Mouse (Mus musculus) naive thymus-derived CD4-positive, alpha-beta T cell, adult 2 months (primary cell): ENCODE results near the gene Abcf2.
"Not testable (repeated sequence)": the region's sequence is repeated elsewhere in the genome, so short reads cannot be mapped to it uniquely, and the experiment has no call there.

Source experiments
- DNase-seq: peaks from one replicate; pipeline ENCODE4 v3.0.0-alpha.2; 2011; ENCODE audit warnings: low read depth

Abcf2 gene

GRCm38 (mm10) chr5:24586547-24587199 is 9.4 kb upstream of the Abcf2 start, which contains the start of gene Chpf2:
Gene Chpf2, plus strand, starts transcription at chr5:24586741.
- peak; percentile 88 for DNase-seq

DNA sequence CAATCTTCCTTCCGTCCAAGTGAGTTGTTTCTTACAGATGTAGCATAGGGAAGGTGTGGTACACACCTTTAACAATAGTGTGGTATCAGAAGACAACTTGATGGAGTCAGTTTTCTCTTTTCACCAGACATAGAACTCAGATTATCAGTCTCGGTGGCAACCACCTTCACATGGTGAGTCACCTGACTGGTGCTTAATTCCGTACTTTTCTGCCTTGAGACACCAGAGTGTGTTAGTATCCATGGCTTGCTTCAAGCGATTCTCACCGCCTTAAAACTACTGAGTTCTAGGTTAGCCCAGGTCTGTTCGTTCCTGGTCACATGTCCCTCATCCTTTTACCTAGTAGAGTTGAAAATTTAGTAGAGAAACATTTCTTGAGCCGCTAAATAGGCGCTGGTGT is 8.8 kb upstream of the Abcf2 start:
- no peak for DNase-seq

DNA sequence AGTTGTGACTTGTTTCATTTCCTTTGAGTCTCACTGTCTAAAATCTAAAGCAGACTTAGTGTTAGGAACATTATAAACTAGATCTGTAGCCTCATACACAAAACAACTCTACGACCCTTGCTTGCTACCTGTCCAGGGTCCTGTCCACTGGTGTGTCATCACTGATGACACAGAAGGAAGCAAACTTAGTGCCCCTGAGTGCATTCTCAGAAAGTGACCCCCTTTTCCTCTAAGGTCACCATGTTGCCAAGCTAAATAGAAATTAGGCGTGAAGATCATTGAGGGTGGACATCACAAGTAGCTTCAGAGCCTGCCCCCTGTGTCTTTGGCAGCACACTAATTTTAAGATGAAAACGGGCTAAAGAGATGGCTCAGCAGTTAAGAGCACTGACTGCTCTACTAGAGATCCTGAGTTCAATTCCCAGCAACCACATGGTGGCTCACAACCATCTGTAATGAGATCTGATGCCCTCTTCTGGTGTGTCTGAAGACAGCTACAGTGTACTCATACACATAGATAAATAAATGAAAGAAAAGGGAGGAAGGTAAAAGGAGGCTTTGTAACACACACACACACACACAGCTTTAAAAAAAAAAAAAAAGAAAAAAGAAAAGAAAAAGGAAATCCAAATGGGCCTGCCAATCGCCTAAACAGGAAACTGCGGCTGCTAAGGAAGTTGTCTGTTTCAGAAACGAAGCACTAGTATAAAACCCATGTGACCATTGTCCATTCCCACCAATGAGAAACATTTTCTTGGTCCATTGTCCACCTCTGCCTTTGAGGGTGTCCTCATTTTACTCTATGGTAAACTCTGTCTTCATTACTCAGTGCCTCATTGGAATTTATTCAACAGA is 1.1 kb upstream of the Abcf2 start:
- no peak for DNase-seq

- no peak for DNase-seq
These were observed 475 bp downstream of the Abcf2 start for GRCm38 (mm10) chr5:24576801-24577182.

GRCm38 (mm10) chr5:24575948-24576347 is 1.3 kb downstream of the Abcf2 start:
- DNase-seq: peak; percentile 36

- DNase-seq: no peak
These were observed 20.6 kb downstream of the Abcf2 start, which contains the start of gene 4931409K22Rik for GRCm38 (mm10) chr5:24556709-24557108. Gene 4931409K22Rik, minus strand, starts transcription at chr5:24556809.

GRCm38 (mm10) chr5:24555335-24555734 is 21.9 kb downstream of the Abcf2 start:
- not testable (repeated sequence) for DNase-seq

- no peak for DNase-seq
These were observed 23.5 kb downstream of the Abcf2 start for GRCm38 (mm10) chr5:24553621-24554244.

- no peak for DNase-seq
These were observed 26.0 kb downstream of the Abcf2 start for GRCm38 (mm10) chr5:24551317-24551688.

DNA sequence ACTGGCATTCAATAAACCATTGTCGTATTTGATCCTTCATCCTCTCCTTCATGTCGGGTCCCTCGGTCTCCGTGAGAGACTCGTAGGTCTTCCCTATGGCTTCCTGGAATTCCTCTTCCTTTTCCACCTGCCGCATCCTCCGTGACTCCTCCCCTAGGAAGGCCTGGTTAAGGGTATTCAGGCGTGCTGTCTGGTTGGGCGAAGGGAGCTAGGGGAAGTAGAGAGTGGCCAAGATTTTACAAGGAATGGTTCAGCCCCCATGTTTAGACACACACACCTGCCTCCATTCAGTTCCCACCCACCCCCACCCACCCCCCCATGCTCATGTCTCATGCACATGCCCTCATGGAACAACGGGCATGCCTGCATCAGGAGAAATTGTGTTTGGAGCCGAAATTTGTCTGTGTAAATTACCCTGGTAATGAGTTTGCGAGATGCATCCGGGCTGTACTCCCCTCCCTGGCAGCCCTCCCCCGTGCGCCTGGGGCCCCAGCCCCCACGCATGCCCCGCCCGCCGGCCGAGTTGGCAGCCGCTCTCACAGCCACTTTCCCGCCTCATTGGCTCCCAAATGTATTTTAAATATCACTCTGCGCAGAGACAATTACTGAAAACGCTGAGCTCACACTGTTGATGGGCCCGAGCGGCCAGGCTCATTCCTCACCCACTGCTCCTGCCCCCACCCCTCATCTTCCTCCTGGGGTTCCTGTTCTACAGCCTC is 26.5 kb downstream of the Abcf2 start:
- DNase-seq: no peak

DNA sequence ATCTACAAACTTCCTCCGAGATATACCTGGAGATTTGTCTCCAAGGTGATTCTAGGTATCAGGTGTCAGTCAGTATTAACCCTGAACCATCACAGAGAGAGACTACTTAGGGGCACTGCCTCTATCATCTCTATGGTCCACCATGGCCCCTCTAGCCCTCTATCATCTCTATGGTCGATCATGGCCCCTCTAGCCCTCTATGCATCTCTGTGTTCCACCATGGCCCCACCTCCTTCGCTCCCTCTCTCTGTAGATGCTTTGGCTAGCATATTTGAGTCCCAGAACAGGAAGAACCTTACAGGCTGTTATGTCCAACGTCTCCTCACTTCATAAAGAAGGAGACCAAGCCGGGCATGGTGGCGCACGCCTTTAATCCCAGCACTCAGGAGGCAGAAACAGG is 34.6 kb downstream of the Abcf2 start:
- DNase-seq: no peak

DNA sequence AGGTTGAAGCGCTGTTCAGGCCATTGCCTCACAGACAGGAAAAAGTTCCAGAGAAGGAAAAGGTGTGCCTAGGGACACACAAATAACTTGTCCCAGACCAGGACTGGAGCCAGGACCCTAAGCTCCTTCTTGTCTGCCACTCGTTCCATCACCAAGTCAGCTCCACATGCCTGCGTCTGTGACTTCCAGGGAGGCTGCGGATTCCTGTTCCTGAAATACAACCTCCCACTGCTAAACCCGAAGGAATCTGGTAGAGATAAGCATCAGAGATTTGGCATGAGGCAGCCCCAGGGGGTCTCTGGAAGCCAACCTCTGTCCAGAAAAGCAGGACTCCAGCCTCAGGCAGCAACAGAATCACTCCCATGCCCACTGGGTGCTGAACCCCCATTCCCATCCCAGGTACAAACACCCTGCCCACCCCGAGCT is 36.1 kb downstream of the Abcf2 start:
- DNase-seq: no peak

DNA sequence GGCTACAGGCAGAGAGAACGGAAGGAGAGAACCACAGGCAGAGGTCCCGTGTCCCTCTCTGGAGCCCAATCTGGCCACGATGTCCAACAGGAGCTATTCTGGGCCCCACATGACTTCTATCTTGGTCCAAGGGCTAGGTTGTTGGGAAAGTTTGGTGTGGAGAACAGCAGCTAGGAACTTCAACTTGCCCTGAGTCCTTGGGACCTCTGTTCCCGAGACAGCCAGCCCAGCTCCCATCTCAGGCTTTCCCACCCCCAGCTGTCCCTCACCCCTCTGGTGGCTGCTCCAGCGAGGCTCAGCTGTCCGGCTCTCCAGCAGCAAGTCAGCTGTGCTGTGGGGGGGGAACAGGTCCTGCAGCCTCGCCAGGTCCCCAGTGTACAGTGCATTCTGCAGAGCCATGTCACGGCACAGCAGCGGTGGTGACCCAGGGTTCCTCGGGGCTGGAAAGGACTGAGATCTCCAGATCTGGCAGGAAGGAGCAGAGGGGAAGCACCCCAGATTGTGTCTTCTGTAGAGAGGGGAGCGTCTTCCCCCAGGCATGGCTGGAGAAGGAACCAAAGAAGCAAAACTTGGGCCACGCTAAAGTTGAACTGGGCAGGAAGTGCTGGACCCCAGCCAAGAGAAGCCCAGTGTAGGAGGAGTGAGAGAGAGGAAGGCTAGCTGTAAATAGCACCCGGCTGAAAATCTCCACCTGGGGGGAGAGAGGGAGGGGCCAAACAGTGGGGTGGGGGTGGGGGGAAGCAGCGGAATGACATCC is 36.7 kb downstream of the Abcf2 start, which contains the start of gene Asb10:
TSS of gene Asb10 (minus strand) at position 592 of the 757 bp plus-strand sequence.
- DNase-seq: no peak

DNA sequence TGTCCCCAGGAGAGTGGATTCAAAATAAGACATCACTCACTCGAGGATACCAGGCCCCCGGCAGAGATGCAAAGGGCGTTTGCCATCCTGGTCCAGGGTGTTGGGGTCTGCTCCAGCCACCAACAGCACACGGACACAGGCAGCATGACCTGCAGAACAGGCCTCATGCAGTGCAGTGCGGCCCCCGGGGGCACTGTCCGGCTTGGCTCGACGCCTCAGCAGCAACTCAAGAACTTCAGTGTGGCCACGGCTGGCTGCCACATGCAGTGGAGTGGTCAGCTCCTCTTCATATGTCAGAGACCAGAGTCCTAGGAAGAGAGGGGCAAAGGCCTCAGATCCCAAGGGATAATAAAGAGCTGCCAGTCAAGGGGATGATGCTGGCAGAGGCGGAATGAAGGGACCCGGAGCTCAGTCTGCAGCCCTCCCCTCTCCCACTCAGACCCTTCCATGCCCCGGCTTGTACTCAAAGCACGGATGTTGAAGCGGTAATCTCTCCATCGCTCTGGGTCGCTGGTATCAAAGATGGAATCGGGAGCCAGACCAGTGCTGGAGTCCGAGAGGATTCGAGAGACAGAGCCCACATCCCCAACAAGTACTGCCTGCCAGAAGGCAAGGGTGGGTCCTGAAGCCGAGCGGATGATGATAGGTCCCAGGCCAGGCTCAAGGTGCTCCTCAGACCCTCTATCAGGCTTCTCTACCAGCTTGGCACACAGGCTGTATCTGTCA is 37.5 kb downstream of the Abcf2 start:
- DNase-seq: no peak

- DNase-seq: no peak
These were observed 39.6 kb downstream of the Abcf2 start for GRCm38 (mm10) chr5:24537618-24538017.

GRCm38 (mm10) chr5:24536511-24536910 is 40.8 kb downstream of the Abcf2 start:
- no peak for DNase-seq

DNA sequence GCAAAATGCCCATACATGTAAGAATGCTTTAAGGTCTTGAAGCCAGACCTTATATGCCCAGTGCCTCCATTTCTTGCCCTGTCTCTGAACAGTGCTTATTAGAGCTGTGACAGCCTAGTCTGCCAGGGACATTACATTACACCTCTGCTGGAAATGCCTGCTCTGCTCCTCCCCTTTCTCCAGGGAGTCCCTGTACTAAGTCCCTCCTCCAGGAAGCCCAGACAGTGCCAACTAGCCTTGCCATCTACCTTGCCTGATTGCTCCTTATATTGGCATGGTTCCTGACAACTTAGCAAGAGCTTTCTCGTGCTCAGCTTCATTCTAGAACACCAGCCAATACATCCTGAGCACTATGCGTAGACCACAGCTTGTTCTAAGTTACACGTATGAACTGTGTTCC is 41.5 kb downstream of the Abcf2 start:
- DNase-seq: no peak

DNA sequence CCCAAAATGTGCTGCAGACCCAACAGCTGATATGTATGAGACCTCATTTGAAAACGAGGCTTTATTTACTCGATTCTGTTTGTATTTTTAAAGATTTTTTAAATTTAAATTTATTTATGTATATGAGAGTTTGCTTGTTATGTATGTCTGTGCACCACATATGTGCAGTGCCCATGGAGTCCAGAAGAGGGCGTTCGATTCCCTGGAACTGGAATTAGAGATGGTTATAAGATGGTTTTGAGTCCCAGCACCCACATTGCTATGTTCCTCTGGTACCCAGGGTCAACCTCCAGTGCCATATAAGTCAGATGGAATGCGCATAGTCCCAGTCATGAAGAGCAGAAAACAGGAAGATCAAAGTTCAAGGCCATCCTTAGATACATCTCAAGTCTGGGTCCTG is 43.0 kb downstream of the Abcf2 start:
- no peak for DNase-seq

DNA sequence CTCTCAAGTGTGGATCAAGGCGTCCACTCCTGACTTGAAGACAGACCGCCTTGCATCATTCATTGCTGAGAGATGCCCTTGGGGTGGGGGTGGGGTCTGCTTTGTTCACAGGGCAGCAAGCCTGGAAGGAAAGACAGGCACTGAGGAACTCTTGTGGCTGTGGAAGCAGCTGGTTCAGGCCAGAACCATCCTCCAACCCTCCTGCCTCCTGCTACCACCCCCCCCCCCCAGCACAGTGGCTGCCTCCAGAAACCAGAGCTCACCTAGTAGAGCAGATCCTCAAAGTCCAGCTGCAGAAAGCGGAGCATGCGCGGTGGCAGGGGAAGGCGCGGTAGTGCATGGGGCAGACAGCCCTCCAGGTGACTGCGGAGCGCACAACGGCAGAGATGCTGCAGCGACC is 43.9 kb downstream of the Abcf2 start:
- DNase-seq: no peak

- peak; percentile 94 for DNase-seq
These were observed 47.1 kb downstream of the Abcf2 start for GRCm38 (mm10) chr5:24530042-24530689.
